Mouse (Mus musculus): Measurements from ENCODE around the gene Hes2. TPM values are rescaled to one million over a fixed set of nuclear protein-coding genes. Genes with fewer than 3 reads are reported as not detected.

Gene Hes2
- polyA plus RNA-seq, 1 experiment from 2014 or later = not detected

DNA sequence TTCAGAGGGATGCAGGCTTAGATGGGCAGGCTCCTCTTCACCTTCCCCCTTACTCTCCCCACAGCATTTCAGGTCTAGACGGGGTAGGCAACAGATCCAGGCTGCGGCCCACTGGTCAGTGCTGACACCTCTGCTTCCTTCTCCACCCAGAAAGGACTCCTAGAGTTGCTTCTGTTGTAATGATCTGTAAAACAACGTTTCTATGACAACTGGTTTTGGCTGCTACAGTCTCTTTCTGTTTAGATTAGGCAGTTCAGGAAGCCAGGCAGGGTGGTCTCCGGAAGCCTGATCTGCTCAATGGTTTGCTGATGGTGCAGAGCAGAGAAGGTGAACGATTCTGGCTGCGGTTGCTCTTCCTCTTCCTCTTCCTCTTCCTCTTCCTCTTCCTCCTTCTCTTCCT is 42.8 kb downstream of the Hes2 start:
- 52% methylated on average over 6 of the region's 6 CpGs for WGBS
- no peaks in the 10 kb centered on the region for H3K9me3 ChIP-seq (ENCODE audit: control insufficient read depth, low read length)
- H3K9ac ChIP-seq (ENCODE audit: low read length) = no peak overlapping the region
- no peaks in the 10 kb centered on the region for H3K27me3 ChIP-seq (ENCODE audit: control insufficient read depth, insufficient read depth, low read length)
- no peak overlapping the region for H3K4me3 ChIP-seq (ENCODE audit: control insufficient read depth in 1 of 2, insufficient read depth in 1 of 2, low read depth in 1 of 2, low read length in 2 of 2)
- peak overlapping the region in 1 of 2 experiments; percentile 37; a peak in 1 of 4 replicates for H3K27ac ChIP-seq (replicated peaks in 1 of 2; ENCODE audit: control insufficient read depth in 1 of 2, insufficient read depth in 1 of 2, low read depth in 2 of 2, low read length in 2 of 2)
- H3K4me2 ChIP-seq (ENCODE audit: low read length) = no peak overlapping the region
- peak; percentile 58 for ATAC-seq (ENCODE audit: insufficient number of reproducible peaks, insufficient read depth, low FRiP score, low read depth)
- no peaks in the 10 kb centered on the region for H3K36me3 ChIP-seq (ENCODE audit: control insufficient read depth, insufficient read depth, low read length)
- H3K4me1 ChIP-seq (ENCODE audit: control insufficient read depth in 2 of 2, insufficient read depth in 2 of 2, low read length in 2 of 2) = peaks cover 33 to 37% of the 10 kb centered on the region in 2 experiments

DNA sequence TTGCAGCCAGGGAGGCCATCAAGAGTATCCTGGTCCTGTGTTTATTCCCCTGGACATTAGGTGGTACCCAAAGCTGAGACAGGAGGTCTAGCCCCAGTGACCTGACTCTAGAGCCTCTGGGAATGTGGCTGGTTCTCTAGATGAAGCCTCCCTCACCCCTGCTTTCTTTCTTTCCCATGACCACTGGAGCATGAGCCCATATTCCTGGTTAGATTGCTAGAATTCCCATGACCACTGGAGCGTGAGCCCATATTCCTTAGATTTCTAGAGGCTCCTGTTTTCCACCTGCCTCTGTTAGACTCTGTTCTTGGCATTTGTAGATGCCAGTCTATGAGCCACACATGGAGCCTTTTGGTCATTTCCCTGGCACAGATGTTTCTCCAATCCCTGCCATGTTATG is 43.8 kb downstream of the Hes2 start:
- H3K9ac ChIP-seq (ENCODE audit: low read length) = no peak overlapping the region
- 89% methylated on average over 1 of the region's 1 CpGs for WGBS
- H3K27me3 ChIP-seq (ENCODE audit: control insufficient read depth, insufficient read depth, low read length) = no peaks in the 10 kb centered on the region
- H3K4me2 ChIP-seq (ENCODE audit: low read length) = no peak overlapping the region
- no peak for ATAC-seq (ENCODE audit: insufficient number of reproducible peaks, insufficient read depth, low FRiP score, low read depth)
- no peaks in the 10 kb centered on the region for H3K36me3 ChIP-seq (ENCODE audit: control insufficient read depth, insufficient read depth, low read length)
- peak overlapping the region in 1 of 2 experiments; percentile 41; a peak in 2 of 4 replicates for H3K27ac ChIP-seq (replicated peaks in 1 of 2; ENCODE audit: control insufficient read depth in 1 of 2, insufficient read depth in 1 of 2, low read depth in 2 of 2, low read length in 2 of 2)
- no peaks in the 10 kb centered on the region for H3K9me3 ChIP-seq (ENCODE audit: control insufficient read depth, low read length)
- H3K4me3 ChIP-seq (ENCODE audit: control insufficient read depth in 1 of 2, insufficient read depth in 1 of 2, low read depth in 1 of 2, low read length in 2 of 2) = no peak overlapping the region
- H3K4me1 ChIP-seq (ENCODE audit: control insufficient read depth in 2 of 2, insufficient read depth in 2 of 2, low read length in 2 of 2) = peaks cover 33 to 37% of the 10 kb centered on the region in 2 experiments

DNA sequence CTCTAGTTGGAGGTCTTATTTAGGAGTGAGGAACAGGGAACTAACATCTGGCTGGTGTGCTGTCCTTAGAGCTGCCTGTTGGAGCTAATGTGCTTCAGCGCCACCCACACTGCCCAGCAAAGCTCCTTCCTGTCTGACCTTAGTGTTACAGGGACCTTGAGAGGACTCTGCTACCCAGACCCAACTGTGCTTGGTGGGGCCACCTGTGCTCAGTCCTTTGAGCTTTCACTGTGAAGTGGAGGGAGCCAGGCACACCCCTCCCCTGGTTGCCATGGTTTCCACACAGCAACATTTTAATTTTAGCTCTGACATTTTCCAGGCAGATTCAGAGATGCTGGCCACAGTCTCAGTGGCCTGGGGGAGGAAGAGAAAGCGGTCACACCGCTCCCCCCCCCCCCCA is 44.2 kb downstream of the Hes2 start:
- no peak for ATAC-seq (ENCODE audit: insufficient number of reproducible peaks, insufficient read depth, low FRiP score, low read depth)
- 49% methylated on average over 3 of the region's 3 CpGs for WGBS
- H3K9me3 ChIP-seq (ENCODE audit: control insufficient read depth, low read length) = no peaks in the 10 kb centered on the region
- peak overlapping the region; percentile 41 to 50; a peak in 2 of 4 replicates for H3K27ac ChIP-seq (replicated peaks in 1 of 2; ENCODE audit: control insufficient read depth in 1 of 2, insufficient read depth in 1 of 2, low read depth in 2 of 2, low read length in 2 of 2)
- H3K4me1 ChIP-seq (ENCODE audit: control insufficient read depth in 2 of 2, insufficient read depth in 2 of 2, low read length in 2 of 2) = peaks cover 33 to 37% of the 10 kb centered on the region in 2 experiments
- H3K27me3 ChIP-seq (ENCODE audit: control insufficient read depth, insufficient read depth, low read length) = no peaks in the 10 kb centered on the region
- no peaks in the 10 kb centered on the region for H3K36me3 ChIP-seq (ENCODE audit: control insufficient read depth, insufficient read depth, low read length)
- no peak overlapping the region for H3K4me2 ChIP-seq (ENCODE audit: low read length)
- no peak overlapping the region for H3K9ac ChIP-seq (ENCODE audit: low read length)
- no peak overlapping the region for H3K4me3 ChIP-seq (ENCODE audit: control insufficient read depth in 1 of 2, insufficient read depth in 1 of 2, low read depth in 1 of 2, low read length in 2 of 2)

DNA sequence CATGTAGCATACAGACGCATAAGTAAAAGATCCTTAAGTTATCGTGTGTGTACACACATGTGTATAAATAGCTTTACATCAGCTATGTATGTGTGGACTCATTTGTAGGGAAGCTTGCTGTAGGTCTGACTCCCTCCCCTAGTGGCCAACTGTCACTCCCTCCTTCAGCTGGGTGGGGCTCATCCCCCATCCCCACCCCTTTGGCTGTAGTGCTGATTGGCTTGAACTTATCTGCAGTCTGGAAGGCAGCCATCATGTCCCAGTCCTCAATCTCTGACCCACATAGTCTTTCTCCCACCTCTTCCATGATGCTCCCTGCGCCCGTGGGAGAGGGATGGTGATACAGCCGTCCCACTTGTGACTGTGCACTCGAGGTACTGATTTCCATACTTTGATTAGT is 46.0 kb downstream of the Hes2 start:
- ATAC-seq (ENCODE audit: insufficient number of reproducible peaks, insufficient read depth, low FRiP score, low read depth) = no peak
- H3K4me3 ChIP-seq (ENCODE audit: control insufficient read depth in 1 of 2, insufficient read depth in 1 of 2, low read depth in 1 of 2, low read length in 2 of 2) = no peak overlapping the region
- H3K4me2 ChIP-seq (ENCODE audit: low read length) = no peak overlapping the region
- no peak overlapping the region for H3K9ac ChIP-seq (ENCODE audit: low read length)
- H3K27ac ChIP-seq (replicated peaks in 1 of 2; ENCODE audit: control insufficient read depth in 1 of 2, insufficient read depth in 1 of 2, low read depth in 2 of 2, low read length in 2 of 2) = no peak overlapping the region
- peaks cover 35 to 41% of the 10 kb centered on the region in 2 experiments for H3K4me1 ChIP-seq (ENCODE audit: control insufficient read depth in 2 of 2, insufficient read depth in 2 of 2, low read length in 2 of 2)
- H3K27me3 ChIP-seq (ENCODE audit: control insufficient read depth, insufficient read depth, low read length) = no peaks in the 10 kb centered on the region
- 70% methylated on average over 6 of the region's 6 CpGs for WGBS
- peaks cover 3% of the 10 kb centered on the region; the same call in 1 of the 2 replicates for H3K36me3 ChIP-seq (ENCODE audit: control insufficient read depth, insufficient read depth, low read length)
- H3K9me3 ChIP-seq (ENCODE audit: control insufficient read depth, low read length) = no peaks in the 10 kb centered on the region

DNA sequence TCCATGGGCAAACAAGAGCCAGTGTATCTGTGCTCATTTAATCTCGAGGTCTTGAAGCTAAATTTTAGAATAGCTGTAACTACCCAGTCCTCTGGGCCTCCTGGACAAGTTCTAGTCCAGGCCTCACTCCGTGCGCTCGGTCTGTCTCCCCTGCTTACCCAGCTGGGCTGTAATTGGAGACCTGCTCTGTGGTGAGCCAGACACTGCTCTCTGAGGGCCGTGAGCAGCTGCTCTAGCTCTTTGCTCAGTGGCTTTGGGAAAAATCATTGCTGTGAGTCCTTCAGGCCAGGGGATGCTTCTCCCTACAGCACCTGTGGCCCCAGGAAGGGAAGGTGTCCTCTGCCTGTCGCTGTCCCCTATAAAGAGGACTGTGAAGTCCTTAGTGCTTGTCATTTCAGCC is 47.5 kb downstream of the Hes2 start:
- Histone ChIP-seq H3K9me3 (ENCODE audit: control insufficient read depth, low read length) (no peaks in the 10 kb centered on the region), H3K27ac (replicated peaks in 1 of 2; ENCODE audit: control insufficient read depth in 1 of 2, insufficient read depth in 1 of 2, low read depth in 2 of 2, low read length in 2 of 2) (no peak overlapping the region), H3K4me1 (ENCODE audit: control insufficient read depth in 2 of 2, insufficient read depth in 2 of 2, low read length in 2 of 2) (peaks cover 30 to 33% of the 10 kb centered on the region in 2 experiments), H3K36me3 (ENCODE audit: control insufficient read depth, insufficient read depth, low read length) (peaks cover 11% of the 10 kb centered on the region; the same call in 1 of the 2 replicates), H3K27me3 (ENCODE audit: control insufficient read depth, insufficient read depth, low read length) (no peaks in the 10 kb centered on the region), H3K4me3 (ENCODE audit: control insufficient read depth in 1 of 2, insufficient read depth in 1 of 2, low read depth in 1 of 2, low read length in 2 of 2) (no peak overlapping the region), H3K4me2 (ENCODE audit: low read length) (no peak overlapping the region), H3K9ac (ENCODE audit: low read length) (no peak overlapping the region)
- no peak for ATAC-seq (ENCODE audit: insufficient number of reproducible peaks, insufficient read depth, low FRiP score, low read depth)
- WGBS = 60% methylated on average over 6 of the region's 6 CpGs

DNA sequence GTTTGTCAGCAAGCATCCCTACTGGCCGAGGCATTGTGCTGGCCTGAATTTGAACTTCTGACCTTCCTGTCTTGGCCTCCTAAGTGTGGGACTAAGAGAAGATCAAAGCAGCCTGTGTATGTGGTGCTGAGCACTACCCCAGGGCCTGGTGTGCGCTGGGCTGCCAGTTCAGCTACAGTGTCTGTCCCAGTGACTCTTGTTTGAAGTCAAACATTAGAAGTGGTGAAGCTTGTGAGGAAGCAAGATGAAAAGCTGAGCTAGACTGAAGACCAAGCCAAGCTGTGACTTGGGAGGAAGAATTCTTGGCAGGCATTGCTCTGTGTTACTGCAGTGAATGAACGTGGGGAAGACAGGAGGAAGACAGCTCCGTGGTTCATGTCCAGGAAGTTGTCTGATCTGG is 51.0 kb downstream of the Hes2 start:
- no peak overlapping the region for H3K4me3 ChIP-seq (ENCODE audit: control insufficient read depth in 1 of 2, insufficient read depth in 1 of 2, low read depth in 1 of 2, low read length in 2 of 2)
- no peak overlapping the region for H3K4me2 ChIP-seq (ENCODE audit: low read length)
- H3K27me3 ChIP-seq (ENCODE audit: control insufficient read depth, insufficient read depth, low read length) = no peaks in the 10 kb centered on the region
- no peak overlapping the region for H3K27ac ChIP-seq (replicated peaks in 1 of 2; ENCODE audit: control insufficient read depth in 1 of 2, insufficient read depth in 1 of 2, low read depth in 2 of 2, low read length in 2 of 2)
- peaks cover 11% of the 10 kb centered on the region; the same call in 1 of the 2 replicates for H3K36me3 ChIP-seq (ENCODE audit: control insufficient read depth, insufficient read depth, low read length)
- no peak overlapping the region for H3K9ac ChIP-seq (ENCODE audit: low read length)
- WGBS = 28% methylated on average over 4 of the region's 4 CpGs
- no peaks in the 10 kb centered on the region for H3K9me3 ChIP-seq (ENCODE audit: control insufficient read depth, low read length)
- ATAC-seq (ENCODE audit: insufficient number of reproducible peaks, insufficient read depth, low FRiP score, low read depth) = no peak
- H3K4me1 ChIP-seq (ENCODE audit: control insufficient read depth in 2 of 2, insufficient read depth in 2 of 2, low read length in 2 of 2) = peaks cover 16 to 35% of the 10 kb centered on the region in 2 experiments

Other genes starting within 250 kb of the Hes2 start
- 51.8 and 54.6 TPM in 2 replicates for gene Dnajc11, start 225.2 kb upstream of the Hes2 start, polyA plus RNA-seq (2014; fragmentation: Nextera tagmentation; extraction: Ambion mirVana)
- gene Thap3, start 169.9 kb upstream of the Hes2 start, polyA plus RNA-seq (2014; fragmentation: Nextera tagmentation; extraction: Ambion mirVana) = 24.0 and 26.5 TPM in 2 replicates
- gene Phf13, start 162.6 kb upstream of the Hes2 start, polyA plus RNA-seq (2014; fragmentation: Nextera tagmentation; extraction: Ambion mirVana) = 14.6 and 14.8 TPM in 2 replicates
- 17.8 and 19.3 TPM in 2 replicates for gene Klhl21, start 150.1 kb upstream of the Hes2 start, polyA plus RNA-seq (2014; fragmentation: Nextera tagmentation; extraction: Ambion mirVana)
- 11.5 and 15.8 TPM in 2 replicates for gene Zbtb48, start 131.2 kb upstream of the Hes2 start, polyA plus RNA-seq (2014; fragmentation: Nextera tagmentation; extraction: Ambion mirVana)
- gene Tas1r1, start 120.3 kb upstream of the Hes2 start, polyA plus RNA-seq (2014; fragmentation: Nextera tagmentation; extraction: Ambion mirVana) = 0.09 and 0.20 TPM in 2 replicates
- gene Nol9, start 119.5 kb upstream of the Hes2 start, polyA plus RNA-seq (2014; fragmentation: Nextera tagmentation; extraction: Ambion mirVana) = 16.2 and 16.8 TPM in 2 replicates
- gene Plekhg5, start 86.4 kb upstream of the Hes2 start, polyA plus RNA-seq (2014; fragmentation: Nextera tagmentation; extraction: Ambion mirVana) = 8.5 and 8.6 TPM in 2 replicates
- gene Tnfrsf25, start 42.9 kb upstream of the Hes2 start, polyA plus RNA-seq (2014; fragmentation: Nextera tagmentation; extraction: Ambion mirVana) = 0.34 and 0.43 TPM in 2 replicates
- 0.63 and 0.76 TPM in 2 replicates for gene Espn, start 6.5 kb upstream of the Hes2 start, polyA plus RNA-seq (2014; fragmentation: Nextera tagmentation; extraction: Ambion mirVana)
- gene Acot7, start 19.3 kb downstream of the Hes2 start, polyA plus RNA-seq (2014; fragmentation: Nextera tagmentation; extraction: Ambion mirVana) = 62.8 and 72.9 TPM in 2 replicates
- 14.0 and 18.2 TPM in 2 replicates for gene Gpr153, start 115.4 kb downstream of the Hes2 start, polyA plus RNA-seq (2014; fragmentation: Nextera tagmentation; extraction: Ambion mirVana)
- gene Hes3, start 132.8 kb downstream of the Hes2 start, polyA plus RNA-seq (2014; fragmentation: Nextera tagmentation; extraction: Ambion mirVana) = not detected in 2 replicates
- gene Icmt, start 138.4 kb downstream of the Hes2 start, polyA plus RNA-seq (2014; fragmentation: Nextera tagmentation; extraction: Ambion mirVana) = 19.4 and 20.3 TPM in 2 replicates
- 74.9 and 77.5 TPM in 2 replicates for gene Rnf207, start 160.1 kb downstream of the Hes2 start, polyA plus RNA-seq (2014; fragmentation: Nextera tagmentation; extraction: Ambion mirVana)
- gene Rpl22, start 166.9 kb downstream of the Hes2 start, polyA plus RNA-seq (2014; fragmentation: Nextera tagmentation; extraction: Ambion mirVana) = 261 and 276 TPM in 2 replicates
- gene Chd5, start 179.8 kb downstream of the Hes2 start, polyA plus RNA-seq (2014; fragmentation: Nextera tagmentation; extraction: Ambion mirVana) = 0.03 TPM in 1 of 2 replicates, not detected in the other